Mouse (Mus musculus): ENCODE data around the gene Fmo5.

The Fmo5 gene

GRCm38 (mm10) chr3:97628391-97629001 is at the start of gene Fmo5:
Gene Fmo5, plus strand, starts transcription at chr3:97628804.
- peak; percentile 69 for DNase-seq (ENCODE audit: low spot score)

- peak; percentile 88 for DNase-seq (ENCODE audit: low spot score)
These were observed 43.0 kb upstream of the Fmo5 start for GRCm38 (mm10) chr3:97585383-97586160.

GRCm38 (mm10) chr3:97587656-97588055 is 40.9 kb upstream of the Fmo5 start:
- no peak for DNase-seq (ENCODE audit: low spot score)

GRCm38 (mm10) chr3:97590699-97591098 is 37.9 kb upstream of the Fmo5 start:
- DNase-seq (ENCODE audit: low spot score) = no peak

GRCm38 (mm10) chr3:97593089-97593488 is 35.5 kb upstream of the Fmo5 start:
- DNase-seq (ENCODE audit: low spot score) = no peak

- DNase-seq (ENCODE audit: low spot score) = no peak
These were observed 34.5 kb upstream of the Fmo5 start for GRCm38 (mm10) chr3:97594140-97594539.

GRCm38 (mm10) chr3:97595066-97595465 is 33.5 kb upstream of the Fmo5 start:
- DNase-seq (ENCODE audit: low spot score) = no peak

- DNase-seq (ENCODE audit: low spot score) = no peak
These were observed 31.8 kb upstream of the Fmo5 start for GRCm38 (mm10) chr3:97596796-97597195.

- no peak for DNase-seq (ENCODE audit: low spot score)
These were observed 28.4 kb upstream of the Fmo5 start for GRCm38 (mm10) chr3:97600050-97600832.

- DNase-seq (ENCODE audit: low spot score) = no peak
These were observed 19.3 kb upstream of the Fmo5 start for GRCm38 (mm10) chr3:97609201-97609844.

GRCm38 (mm10) chr3:97609845-97610410 is 18.7 kb upstream of the Fmo5 start, which contains the start of gene Chd1l:
Gene Chd1l, minus strand, starts transcription at chr3:97610203.
- DNase-seq (ENCODE audit: low spot score) = peak; percentile 95

- no peak for DNase-seq (ENCODE audit: low spot score)
These were observed 17.6 kb upstream of the Fmo5 start for GRCm38 (mm10) chr3:97611021-97611420.

- DNase-seq (ENCODE audit: low spot score) = no peak
These were observed 13.4 kb upstream of the Fmo5 start for GRCm38 (mm10) chr3:97615154-97615553.

GRCm38 (mm10) chr3:97615933-97616332 is 12.7 kb upstream of the Fmo5 start:
- DNase-seq (ENCODE audit: low spot score) = no peak

GRCm38 (mm10) chr3:97617091-97617825 is 11.3 kb upstream of the Fmo5 start:
- DNase-seq (ENCODE audit: low spot score) = no peak

- DNase-seq (ENCODE audit: low spot score) = no peak
These were observed 10.7 kb upstream of the Fmo5 start for GRCm38 (mm10) chr3:97617899-97618298.

GRCm38 (mm10) chr3:97620657-97621056 is 7.9 kb upstream of the Fmo5 start:
- no peak for DNase-seq (ENCODE audit: low spot score)

- no peak for DNase-seq (ENCODE audit: low spot score)
These were observed 4.0 kb upstream of the Fmo5 start for GRCm38 (mm10) chr3:97624611-97625010.

- DNase-seq (ENCODE audit: low spot score) = no peak
These were observed 711 bp upstream of the Fmo5 start for GRCm38 (mm10) chr3:97627893-97628292.

GRCm38 (mm10) chr3:97629941-97630340 is 1.3 kb downstream of the Fmo5 start:
- no peak for DNase-seq (ENCODE audit: low spot score)

GRCm38 (mm10) chr3:97630746-97631145 is 2.1 kb downstream of the Fmo5 start:
- no peak for DNase-seq (ENCODE audit: low spot score)
